Mouse (Mus musculus) left cerebral cortex, postnatal 25 days (tissue): ENCODE data around the gene Cdh18. TPM values are rescaled to one million over a fixed set of nuclear protein-coding genes. Genes with fewer than 3 reads are reported as not detected.
"Not testable (repeated sequence)": the region's sequence is repeated elsewhere in the genome, so short reads cannot be mapped to it uniquely, and the experiment has no call there.

Experiments used
- DNase-seq, 2 experiments: peaks; one replicate each; pipeline ENCODE4 v3.0.0; 2022; ENCODE audit warnings: low spot score in 2 of 2, mixed read lengths in 1 of 2
- intact Hi-C: fragments of 180-260 bp; cut with DNase I; formaldehyde crosslinking; loops from one replicate; pipeline ENCODE4 v1.15.1; 2025
- total RNA-seq, 2 experiments: library from RNA; stranded (reverse); gene quantifications; 2 replicates each; pipeline ENCODE4 v1.2.3; 2021

Cdh18 gene
- total RNA-seq: 10 to 100 TPM; 28.6 to 30.7 TPM

- peak in 1 of 2 experiments; percentile 14 for DNase-seq
Observed at GRCm38 (mm10) chr15:22548711-22549271, at the start of gene Cdh18. Gene Cdh18, plus strand, starts transcription at chr15:22549022.

GRCm38 (mm10) chr15:22511271-22511670 lies 37.6 kb upstream of the Cdh18 start:
- no peak for DNase-seq
- intact Hi-C loops: no loop called here

More at GRCm38 (mm10) chr15:22548711-22549271, at the start of gene Cdh18:
- intact Hi-C loops: no loop called here

GRCm38 (mm10) chr15:22535828-22536227 lies 13.0 kb upstream of the Cdh18 start:
- peak in 1 of 2 experiments; percentile 60 for DNase-seq
- intact Hi-C loops: no loop called here

GRCm38 (mm10) chr15:22577974-22578616 lies 29.3 kb downstream of the Cdh18 start:
- intact Hi-C loops: no loop called here
- DNase-seq: no peak

- intact Hi-C loops: no loop called here
- DNase-seq: no peak
Observed at GRCm38 (mm10) chr15:22578617-22578990, 29.8 kb downstream of the Cdh18 start.

- intact Hi-C loops: no loop called here
- DNase-seq: no peak
Observed at GRCm38 (mm10) chr15:22584667-22585066, 35.8 kb downstream of the Cdh18 start.

- DNase-seq: no peak
- intact Hi-C loops: no loop called here
Observed at GRCm38 (mm10) chr15:22716376-22716775, 167.6 kb downstream of the Cdh18 start.

- intact Hi-C loops: no loop called here
- no peak for DNase-seq
Observed at GRCm38 (mm10) chr15:22717681-22718080, 168.9 kb downstream of the Cdh18 start.

GRCm38 (mm10) chr15:22726574-22726973 lies 177.8 kb downstream of the Cdh18 start:
- no peak for DNase-seq
- intact Hi-C loops: no loop called here

GRCm38 (mm10) chr15:22733039-22733438 lies 184.2 kb downstream of the Cdh18 start:
- no peak for DNase-seq
- intact Hi-C loops: no loop called here

- intact Hi-C loops: no loop called here
- DNase-seq: no peak
Observed at GRCm38 (mm10) chr15:22736165-22736564, 187.3 kb downstream of the Cdh18 start.

GRCm38 (mm10) chr15:22761257-22761656 lies 212.4 kb downstream of the Cdh18 start:
- intact Hi-C loops: not testable (repeated sequence)

GRCm38 (mm10) chr15:22766591-22766990 lies 217.8 kb downstream of the Cdh18 start:
- DNase-seq, intact Hi-C loops: not testable (repeated sequence)

More at GRCm38 (mm10) chr15:22761257-22761656, 212.4 kb downstream of the Cdh18 start:
- DNase-seq: not testable (repeated sequence)

- intact Hi-C loops: no loop called here
- DNase-seq: no peak
Observed at GRCm38 (mm10) chr15:22776346-22776745, 227.5 kb downstream of the Cdh18 start.

GRCm38 (mm10) chr15:22789696-22790095 lies 240.9 kb downstream of the Cdh18 start:
- DNase-seq: no peak
- intact Hi-C loops: no loop called here

- no peak for DNase-seq
- intact Hi-C loops: no loop called here
Observed at GRCm38 (mm10) chr15:22791791-22792190, 243.0 kb downstream of the Cdh18 start.

- DNase-seq: peak in 1 of 2 experiments; percentile 9
- intact Hi-C loops: loop anchor here (10.0 kb wide), 2 partner anchors 202 to 1572 kb away; no protein-coding TSS in a partner anchor
Observed at GRCm38 (mm10) chr15:22833127-22833526, 284.3 kb downstream of the Cdh18 start.

GRCm38 (mm10) chr15:22837173-22837572 lies 288.4 kb downstream of the Cdh18 start:
- intact Hi-C loops: loop anchor here (10.0 kb wide), 2 partner anchors 198 to 1568 kb away; no protein-coding TSS in a partner anchor

GRCm38 (mm10) chr15:22857704-22858103 lies 308.9 kb downstream of the Cdh18 start:
- intact Hi-C loops: no loop called here

More at GRCm38 (mm10) chr15:22837173-22837572, 288.4 kb downstream of the Cdh18 start:
- no peak for DNase-seq

GRCm38 (mm10) chr15:22870679-22871078 lies 321.9 kb downstream of the Cdh18 start:
- intact Hi-C loops: no loop called here
- no peak for DNase-seq

More at GRCm38 (mm10) chr15:22857704-22858103, 308.9 kb downstream of the Cdh18 start:
- DNase-seq: no peak

- DNase-seq: peak in 1 of 2 experiments; percentile 77
- intact Hi-C loops: no loop called here
Observed at GRCm38 (mm10) chr15:22897724-22898123, 348.9 kb downstream of the Cdh18 start.
